Mouse (Mus musculus) liver, postnatal 0 days (tissue): ENCODE results near the gene Sele.

Experiments
- CTCF ChIP-seq: sonication (generic); IDR thresholded peaks from 2 replicates; pipeline ENCODE4 v1.5.1; 2016; ENCODE audit warnings: antibody characterized with exemption, low read depth
- EP300 ChIP-seq: IDR thresholded peaks from 2 replicates; pipeline ENCODE4 v1.6.1; 2016; ENCODE audit warnings: antibody characterized with exemption, low read depth, mild to moderate bottlenecking

DNA sequence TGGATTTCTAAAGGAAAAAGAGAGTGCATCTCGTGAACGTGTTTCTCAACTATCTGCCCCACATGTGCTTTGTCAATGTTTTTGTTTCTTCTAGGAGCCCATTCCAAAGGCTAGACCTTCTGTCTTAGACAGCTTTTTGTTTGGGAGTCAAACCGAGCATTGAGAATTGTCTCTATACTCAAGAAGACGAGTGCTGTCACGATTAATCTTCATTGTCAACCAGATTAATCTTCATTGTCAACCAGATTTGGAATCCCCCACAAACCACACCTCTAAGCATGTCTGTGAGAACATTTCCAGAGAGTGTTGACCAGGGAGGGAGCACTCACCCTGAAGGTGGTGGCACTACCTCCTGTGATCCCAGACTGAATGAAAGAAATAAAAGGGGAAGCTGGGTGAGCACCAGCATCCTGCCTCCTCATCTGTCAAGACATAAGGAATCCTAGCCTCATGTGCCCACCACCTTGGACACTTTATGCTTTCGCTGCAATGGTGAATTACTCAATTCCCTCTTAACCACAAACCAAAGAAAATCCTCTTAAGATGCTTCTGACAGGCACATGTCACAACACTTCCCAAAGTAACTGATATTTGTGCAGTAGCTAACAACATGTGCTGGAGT lies 46.1 kb upstream of the Sele start:
- TF ChIP-seq CTCF = no peak
- no peak for TF ChIP-seq EP300
